Mouse (Mus musculus) forebrain, embryonic 10.5 days (tissue): ENCODE measurements at regions not wholly inside any gene's neighbourhood (a gene's known extent, or its start where the extent isn't known, plus 50 kb on each side); places are given as distances from the start of the nearest gene placed in this dataset.

Source experiments
- DNase-seq: peaks from one replicate; pipeline ENCODE4 v3.0.0-alpha.2; 2017; ENCODE audit warnings: low spot score; ENCODE audit errors: extremely low spot score
- H3K27ac ChIP-seq: fragments of 300-500 bp; sonication (generic); 2 replicates; pipeline ENCODE4 v1.5.1; 2016; ENCODE audit warnings: mild to moderate bottlenecking
- H3K27me3 ChIP-seq: fragments of 300-500 bp; sonication (generic); 2 replicates; pipeline ENCODE4 v1.6.1; 2016; ENCODE audit warnings: mild to moderate bottlenecking; ENCODE audit not compliant: poor library complexity, severe bottlenecking
- H3K36me3 ChIP-seq: fragments of 300-500 bp; sonication (generic); replicated peaks from 2 replicates; pipeline ENCODE4 v1.6.1; 2016; ENCODE audit warnings: mild to moderate bottlenecking, moderate library complexity
- H3K4me1 ChIP-seq: fragments of 300-500 bp; sonication (generic); 2 replicates; pipeline ENCODE4 v1.6.1; 2016
- H3K4me3 ChIP-seq: fragments of 300-500 bp; sonication (generic); 2 replicates; pipeline ENCODE4 v1.5.1; 2016; ENCODE audit warnings: mild to moderate bottlenecking, moderate library complexity
- H3K9me3 ChIP-seq: fragments of 300-500 bp; sonication (generic); 2 replicates; pipeline ENCODE4 v1.6.1; 2016; ENCODE audit warnings: mild to moderate bottlenecking, moderate library complexity
- WGBS: fragments of 180-500 bp; shearing (Covaris S2); methylation state at CpG from one replicate; pipeline ENCODE4 v1.1.7; 2016; 5-methylcytosine and 5-hydroxymethylcytosine counted together

GRCm38 (mm10) chr4:150800774-150801173 lies 52.9 kb upstream of the Errfi1 start:
- Histone ChIP-seq H3K9me3 (no peaks in the 10 kb centered on the region), H3K4me3 (no peak overlapping the region), H3K36me3 (no peaks in the 10 kb centered on the region), H3K27me3 (no peaks in the 10 kb centered on the region), H3K4me1 (peaks cover 26% of the 10 kb centered on the region), H3K27ac (no peak overlapping the region)
- DNase-seq: no peak
- 92% methylated on average over 8 of the region's 8 CpGs for WGBS

- no peak for DNase-seq
- WGBS: 78% methylated on average over 22 of the region's 22 CpGs
- Histone ChIP-seq H3K27me3 (no peaks in the 10 kb centered on the region), H3K9me3 (no peaks in the 10 kb centered on the region), H3K27ac (peak overlapping the region; percentile 40; the same call in 1 of the 2 replicates), H3K36me3 (no peaks in the 10 kb centered on the region), H3K4me3 (no peak overlapping the region), H3K4me1 (peaks cover 36% of the 10 kb centered on the region)
Observed at GRCm38 (mm10) chr4:150799550-150800398, 53.9 kb upstream of the Errfi1 start.

- no peak for DNase-seq
- H3K27me3 ChIP-seq: no peaks in the 10 kb centered on the region
- H3K4me3 ChIP-seq: no peak overlapping the region
- no peaks in the 10 kb centered on the region for H3K9me3 ChIP-seq
- peaks cover 40% of the 10 kb centered on the region for H3K4me1 ChIP-seq
- H3K27ac ChIP-seq: peak overlapping the region; percentile 40; the same call in 1 of the 2 replicates
- WGBS: 56% methylated on average over 13 of the region's 13 CpGs
- no peaks in the 10 kb centered on the region for H3K36me3 ChIP-seq
Observed at GRCm38 (mm10) chr4:150798783-150799530, 54.8 kb upstream of the Errfi1 start.

- Histone ChIP-seq H3K4me3 (no peak overlapping the region), H3K27me3 (no peaks in the 10 kb centered on the region), H3K4me1 (peaks cover 45% of the 10 kb centered on the region), H3K36me3 (no peaks in the 10 kb centered on the region), H3K27ac (no peak overlapping the region), H3K9me3 (no peaks in the 10 kb centered on the region)
- 96% methylated on average over 8 of the region's 8 CpGs for WGBS
- no peak for DNase-seq
Observed at GRCm38 (mm10) chr4:150798281-150798680, 55.4 kb upstream of the Errfi1 start.

- Histone ChIP-seq H3K4me3 (no peak overlapping the region), H3K4me1 (peaks cover 56% of the 10 kb centered on the region), H3K36me3 (no peaks in the 10 kb centered on the region), H3K27me3 (no peaks in the 10 kb centered on the region), H3K27ac (no peak overlapping the region), H3K9me3 (no peaks in the 10 kb centered on the region)
- 88% methylated on average over 3 of the region's 3 CpGs for WGBS
- DNase-seq: no peak
Observed at GRCm38 (mm10) chr4:150797057-150797456, 56.7 kb upstream of the Errfi1 start.

GRCm38 (mm10) chr4:150794878-150795277 lies 58.8 kb upstream of the Errfi1 start:
- Histone ChIP-seq H3K9me3 (no peaks in the 10 kb centered on the region), H3K4me1 (peaks cover 59% of the 10 kb centered on the region), H3K27ac (peak overlapping the region; percentile 63), H3K36me3 (no peaks in the 10 kb centered on the region), H3K4me3 (no peak overlapping the region), H3K27me3 (no peaks in the 10 kb centered on the region)
- DNase-seq: no peak
- 49% methylated on average over 5 of the region's 5 CpGs for WGBS

- H3K27me3 ChIP-seq: no peaks in the 10 kb centered on the region
- no peaks in the 10 kb centered on the region for H3K36me3 ChIP-seq
- WGBS: 44% methylated on average over 9 of the region's 9 CpGs
- H3K9me3 ChIP-seq: no peaks in the 10 kb centered on the region
- H3K4me3 ChIP-seq: no peak overlapping the region
- H3K27ac ChIP-seq: peak overlapping the region; percentile 63
- peak; percentile 46 for DNase-seq
- peaks cover 54% of the 10 kb centered on the region for H3K4me1 ChIP-seq
Observed at GRCm38 (mm10) chr4:150794257-150794794, 59.4 kb upstream of the Errfi1 start.

GRCm38 (mm10) chr4:150793146-150793545 lies 60.6 kb upstream of the Errfi1 start:
- Histone ChIP-seq H3K4me1 (peaks cover 43% of the 10 kb centered on the region), H3K4me3 (no peak overlapping the region), H3K9me3 (no peaks in the 10 kb centered on the region), H3K27me3 (no peaks in the 10 kb centered on the region), H3K27ac (no peak overlapping the region), H3K36me3 (no peaks in the 10 kb centered on the region)
- no peak for DNase-seq
- WGBS: 88% methylated on average over 12 of the region's 12 CpGs

GRCm38 (mm10) chr4:150789166-150789565 lies 64.6 kb upstream of the Errfi1 start:
- Histone ChIP-seq H3K27me3 (no peaks in the 10 kb centered on the region), H3K27ac (no peak overlapping the region), H3K9me3 (no peaks in the 10 kb centered on the region), H3K36me3 (no peaks in the 10 kb centered on the region), H3K4me1 (peaks cover 42% of the 10 kb centered on the region), H3K4me3 (no peak overlapping the region)
- 74% methylated on average over 7 of the region's 7 CpGs for WGBS
- no peak for DNase-seq

GRCm38 (mm10) chr4:150787113-150787512 lies 66.6 kb upstream of the Errfi1 start:
- H3K9me3 ChIP-seq: no peaks in the 10 kb centered on the region
- no peak overlapping the region for H3K4me3 ChIP-seq
- H3K27me3 ChIP-seq: no peaks in the 10 kb centered on the region
- no peaks in the 10 kb centered on the region for H3K36me3 ChIP-seq
- WGBS: 60% methylated on average over 6 of the region's 6 CpGs
- H3K27ac ChIP-seq: 0 out of 2 replicates have a peak overlapping the region, but pooled peaks have one; percentile 30
- H3K4me1 ChIP-seq: peaks cover 23% of the 10 kb centered on the region
- no peak for DNase-seq

- Histone ChIP-seq H3K9me3 (no peaks in the 10 kb centered on the region), H3K27ac (0 out of 2 replicates have a peak overlapping the region, but pooled peaks have one; percentile 30), H3K4me3 (no peak overlapping the region), H3K4me1 (peaks cover 20% of the 10 kb centered on the region), H3K27me3 (no peaks in the 10 kb centered on the region), H3K36me3 (no peaks in the 10 kb centered on the region)
- DNase-seq: no peak
- 82% methylated on average over 3 of the region's 3 CpGs for WGBS
Observed at GRCm38 (mm10) chr4:150786651-150787050, 67.1 kb upstream of the Errfi1 start.

GRCm38 (mm10) chr4:150784491-150785451 lies 68.9 kb upstream of the Errfi1 start:
- H3K27ac ChIP-seq: 0 out of 2 replicates have a peak overlapping the region, but pooled peaks have one; percentile 36

More at GRCm38 (mm10) chr4:150784491-150785451, 68.9 kb upstream of the Errfi1 start:
- Histone ChIP-seq H3K4me1 (peaks cover 32% of the 10 kb centered on the region), H3K36me3 (no peaks in the 10 kb centered on the region), H3K27me3 (no peaks in the 10 kb centered on the region), H3K4me3 (no peak overlapping the region), H3K9me3 (no peaks in the 10 kb centered on the region)
- DNase-seq: no peak
- 75% methylated on average over 14 of the region's 14 CpGs for WGBS
